Mouse (Mus musculus): Measurements from ENCODE around the gene Rcc2. TPM values are rescaled to one million over a fixed set of nuclear protein-coding genes. Genes with fewer than 3 reads are reported as not detected.

The Rcc2 gene
- total and polyA plus RNA-seq, 3 experiments, result 254 to 427 (median 270) TPM

GRCm38 (mm10) chr4:140680731-140681397 lies 19.5 kb upstream of the Rcc2 start:
- no peak overlapping the region; the same call in 1 of the 2 replicates for H3K9ac ChIP-seq (ENCODE audit: control insufficient read depth, low read depth, low read length, poor library complexity, severe bottlenecking)
- no peaks in the 10 kb centered on the region for H3K79me2 ChIP-seq (ENCODE audit: control insufficient read depth, insufficient read depth, low read length, poor library complexity)
- H3K27ac ChIP-seq (ENCODE audit: control insufficient read depth, low read depth, low read length), result peak overlapping the region; percentile 22; the same call in 1 of the 2 replicates
- H3K4me3 ChIP-seq (ENCODE audit: control insufficient read depth in 1 of 2, insufficient read depth in 1 of 2, low read depth in 2 of 2, low read length in 2 of 2), result no peak overlapping the region
- peak; percentile 59 for DNase-seq (ENCODE audit: low read depth, low spot score)
- no peaks in the 10 kb centered on the region for H3K9me3 ChIP-seq (replicated peaks; ENCODE audit: insufficient read depth, low read length)
- H3K4me1 ChIP-seq (ENCODE audit: control insufficient read depth in 1 of 2, insufficient read depth in 2 of 2, low read length in 2 of 2), result peaks cover 5 to 21% of the 10 kb centered on the region in 2 experiments
- no peaks in the 10 kb centered on the region for H3K27me3 ChIP-seq (ENCODE audit: control insufficient read depth in 1 of 2, insufficient read depth in 2 of 2, low read length in 2 of 2)
- peaks cover 0 to 17% of the 10 kb centered on the region in 2 experiments; a peak in 2 of 4 replicates for H3K36me3 ChIP-seq (ENCODE audit: control insufficient read depth in 1 of 2, insufficient read depth in 2 of 2, low read length in 2 of 2)
- 0 out of 2 replicates have a peak, but pooled peaks have one; percentile 6 for TF ChIP-seq SMC3 (IDR thresholded peaks at IDR 0.05; ENCODE audit: low read depth, low read length)
- TF ChIP-seq ZKSCAN1 (IDR thresholded peaks at IDR 0.05; ENCODE audit: low read depth, low read length), result peak; percentile 57; the same call in 1 of the 2 replicates
- TF ChIP-seq GATA1 (IDR thresholded peaks at IDR 0.05; ENCODE audit: low read depth, low read length), result no peak
- TF ChIP-seq TCF12 (IDR thresholded peaks at IDR 0.05; ENCODE audit: low read depth, low read length), result 0 out of 2 replicates have a peak, but pooled peaks have one; percentile 8
- TF ChIP-seq MXI1 (IDR thresholded peaks at IDR 0.05; ENCODE audit: low read depth, low read length), result peak; percentile 20; the same call in 1 of the 2 replicates
- 0 out of 4 replicates have a peak, but pooled peaks have one; percentile 26 to 30 for TF ChIP-seq EP300 (IDR thresholded peaks at IDR 0.05; ENCODE audit: low read depth in 1 of 2, low read length in 2 of 2)
- no peak for TF ChIP-seq POLR2AphosphoS5 (IDR thresholded peaks at IDR 0.05; ENCODE audit: borderline replicate concordance, low read depth, low read length)
- TF ChIP-seq SIN3A (IDR thresholded peaks at IDR 0.05; ENCODE audit: low read length), result no peak
- no peak for TF ChIP-seq USF1 (IDR thresholded peaks at IDR 0.05; ENCODE audit: low read depth, low read length)
- 0 out of 2 replicates have a peak, but pooled peaks have one; percentile 36 for TF ChIP-seq MYC (IDR thresholded peaks at IDR 0.05; ENCODE audit: low read depth, low read length)

GRCm38 (mm10) chr4:140683608-140684007 lies 16.7 kb upstream of the Rcc2 start:
- DNase-seq (ENCODE audit: low read depth, low spot score), result no peak
- no peak for TF ChIP-seq MXI1 (IDR thresholded peaks at IDR 0.05; ENCODE audit: low read depth, low read length)
- no peak for TF ChIP-seq ELF1 (IDR thresholded peaks at IDR 0.05; ENCODE audit: low read depth, low read length)
- no peak for TF ChIP-seq USF1 (IDR thresholded peaks at IDR 0.05; ENCODE audit: low read depth, low read length)
- TF ChIP-seq POLR2AphosphoS2 (IDR thresholded peaks at IDR 0.05; ENCODE audit: low read length), result no peak
- TF ChIP-seq JUND (IDR thresholded peaks at IDR 0.05; ENCODE audit: low read depth, low read length), result no peak
- TF ChIP-seq MAFK (IDR thresholded peaks at IDR 0.05; ENCODE audit: borderline replicate concordance, low read depth, low read length), result no peak
- no peak for TF ChIP-seq ETS1 (IDR thresholded peaks at IDR 0.05; ENCODE audit: low read depth, low read length)
- no peak for TF ChIP-seq ZNF384 (IDR thresholded peaks at IDR 0.05; ENCODE audit: low read depth, low read length)
- no peak for TF ChIP-seq E2F4 (IDR thresholded peaks at IDR 0.05; ENCODE audit: borderline replicate concordance, low read depth, low read length)
- no peak for TF ChIP-seq NELFE (IDR thresholded peaks at IDR 0.05; ENCODE audit: low read depth, low read length)
- no peak for TF ChIP-seq ZC3H11A (IDR thresholded peaks at IDR 0.05; ENCODE audit: low read depth, low read length)
- TF ChIP-seq EP300 (IDR thresholded peaks at IDR 0.05; ENCODE audit: low read depth in 1 of 2, low read length in 2 of 2), result no peak
- no peak for TF ChIP-seq POLR2AphosphoS5 (IDR thresholded peaks at IDR 0.05; ENCODE audit: borderline replicate concordance, low read depth, low read length)
- TF ChIP-seq SMC3 (IDR thresholded peaks at IDR 0.05; ENCODE audit: low read depth, low read length), result no peak
- H3K9ac ChIP-seq (ENCODE audit: control insufficient read depth, low read depth, low read length, poor library complexity, severe bottlenecking), result no peak overlapping the region
- H3K79me2 ChIP-seq (ENCODE audit: control insufficient read depth, insufficient read depth, low read length, poor library complexity), result no peaks in the 10 kb centered on the region
- peaks cover 5 to 21% of the 10 kb centered on the region in 2 experiments for H3K4me1 ChIP-seq (ENCODE audit: control insufficient read depth in 1 of 2, insufficient read depth in 2 of 2, low read length in 2 of 2)
- no peak overlapping the region for H3K4me3 ChIP-seq (ENCODE audit: control insufficient read depth in 1 of 2, insufficient read depth in 1 of 2, low read depth in 2 of 2, low read length in 2 of 2)
- peak overlapping the region; percentile 85; the same call in 1 of the 2 replicates for H3K27ac ChIP-seq (ENCODE audit: control insufficient read depth, low read depth, low read length)
- H3K27me3 ChIP-seq (ENCODE audit: control insufficient read depth in 1 of 2, insufficient read depth in 2 of 2, low read length in 2 of 2), result no peaks in the 10 kb centered on the region
- H3K36me3 ChIP-seq (ENCODE audit: control insufficient read depth in 1 of 2, insufficient read depth in 2 of 2, low read length in 2 of 2), result peaks cover 0 to 17% of the 10 kb centered on the region in 2 experiments; a peak in 2 of 4 replicates
- H3K9me3 ChIP-seq (replicated peaks; ENCODE audit: insufficient read depth, low read length), result no peaks in the 10 kb centered on the region
